Mouse (Mus musculus): ENCODE data around the gene Gabpb1.

GRCm38 (mm10) chr2:126668621-126669252, 7.4 kb downstream of the Gabpb1 start:
- no peak for TF ChIP-seq CTCF (IDR thresholded peaks at IDR 0.05; ENCODE audit: low read depth, low read length)
- TF ChIP-seq EP300 (IDR thresholded peaks at IDR 0.05; ENCODE audit: insufficient read depth, low read depth, low read length) = no peak
- TF ChIP-seq POLR2A (IDR thresholded peaks at IDR 0.05; ENCODE audit: insufficient read depth, low read length) = no peak

All from ES-Bruce4 (cell line).